Mouse (Mus musculus): ENCODE data around the gene Stap2.

Gene Stap2

DNA sequence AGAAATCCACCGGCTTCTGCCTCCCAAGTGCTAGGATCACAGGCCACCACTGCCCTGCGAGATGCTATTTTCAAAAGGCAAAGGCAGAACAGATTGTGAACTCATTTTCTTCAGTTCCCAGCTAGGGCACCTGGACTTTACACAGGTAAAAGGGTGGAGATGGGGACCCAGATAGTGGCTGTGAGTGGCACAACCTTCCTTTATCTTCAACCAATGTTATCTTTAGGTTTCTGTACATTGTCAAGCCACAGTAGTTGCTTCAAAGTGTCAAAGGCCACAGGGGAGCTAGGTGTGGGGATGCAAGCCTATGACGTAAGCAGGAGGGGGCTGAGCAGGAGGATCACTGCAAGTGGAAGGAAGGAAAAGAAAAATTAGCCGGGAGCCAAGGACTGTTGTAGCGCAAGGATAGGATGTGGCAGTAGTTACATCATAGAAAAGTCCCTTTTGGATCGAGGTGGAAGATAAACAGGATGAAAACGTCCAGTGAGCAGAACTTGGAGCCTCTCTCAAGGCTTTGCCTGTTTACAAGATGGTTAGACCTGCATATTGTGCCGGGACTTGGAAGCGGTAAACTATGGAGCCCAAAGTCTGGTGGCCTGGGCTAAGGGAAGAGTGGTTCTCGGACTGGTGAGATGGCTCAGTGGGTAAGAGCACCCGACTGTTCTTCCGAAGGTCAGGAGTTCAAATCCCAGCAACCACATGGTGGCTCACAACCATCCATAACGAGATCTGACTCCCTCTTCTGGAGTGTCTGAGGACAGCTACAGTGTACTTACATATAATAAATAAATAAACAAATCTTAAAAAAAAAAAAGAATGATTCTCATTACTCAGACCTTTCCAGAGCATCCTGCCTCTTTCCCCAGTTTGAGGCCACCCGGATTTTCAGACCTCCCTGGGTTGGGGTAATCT, 2.3 kb upstream of the Stap2 start:
- DNase-seq (ENCODE audit: low read depth, low spot score): no peak

DNA sequence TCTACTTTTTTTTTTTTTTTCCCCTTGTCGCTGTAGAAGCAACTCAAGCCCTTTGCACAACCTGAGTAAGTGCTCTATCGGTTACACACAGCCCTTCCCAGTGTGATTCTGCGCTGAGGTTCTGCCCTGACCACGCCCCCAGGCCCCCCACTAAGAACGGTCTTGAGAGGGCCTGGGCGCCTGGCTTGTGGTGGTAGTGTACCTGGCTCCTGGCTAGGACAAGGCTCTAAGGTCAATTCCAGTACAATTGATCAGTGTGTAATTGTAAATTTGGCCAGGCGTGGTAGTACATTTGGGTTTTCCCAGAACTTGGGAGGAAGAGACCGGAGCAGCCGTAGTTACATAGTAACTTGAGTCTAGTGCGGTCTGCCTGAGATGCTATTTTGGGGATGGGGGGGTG, 1.6 kb upstream of the Stap2 start:
- DNase-seq (ENCODE audit: low read depth, low spot score): no peak

DNA sequence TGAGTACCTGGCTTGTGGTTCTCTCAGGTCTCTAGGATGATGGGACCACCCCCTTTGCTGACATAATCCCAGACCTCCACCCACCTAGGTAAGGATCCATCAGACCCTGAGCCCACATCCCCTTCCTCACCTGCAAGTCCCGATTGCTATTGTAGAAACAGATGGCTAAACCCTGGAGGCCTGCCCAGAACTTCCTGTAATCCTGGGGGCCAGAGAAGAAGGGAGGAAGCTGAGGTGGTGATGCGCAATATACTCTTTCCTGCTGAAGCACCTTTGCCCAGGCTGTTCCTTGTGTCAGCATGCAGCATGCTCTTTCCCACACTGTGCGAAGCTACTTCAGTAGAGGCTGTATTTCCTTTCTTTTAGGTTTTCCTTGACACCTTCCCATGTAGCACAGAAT, 2.4 kb downstream of the Stap2 start:
- DNase-seq (ENCODE audit: low read depth, low spot score): no peak

DNA sequence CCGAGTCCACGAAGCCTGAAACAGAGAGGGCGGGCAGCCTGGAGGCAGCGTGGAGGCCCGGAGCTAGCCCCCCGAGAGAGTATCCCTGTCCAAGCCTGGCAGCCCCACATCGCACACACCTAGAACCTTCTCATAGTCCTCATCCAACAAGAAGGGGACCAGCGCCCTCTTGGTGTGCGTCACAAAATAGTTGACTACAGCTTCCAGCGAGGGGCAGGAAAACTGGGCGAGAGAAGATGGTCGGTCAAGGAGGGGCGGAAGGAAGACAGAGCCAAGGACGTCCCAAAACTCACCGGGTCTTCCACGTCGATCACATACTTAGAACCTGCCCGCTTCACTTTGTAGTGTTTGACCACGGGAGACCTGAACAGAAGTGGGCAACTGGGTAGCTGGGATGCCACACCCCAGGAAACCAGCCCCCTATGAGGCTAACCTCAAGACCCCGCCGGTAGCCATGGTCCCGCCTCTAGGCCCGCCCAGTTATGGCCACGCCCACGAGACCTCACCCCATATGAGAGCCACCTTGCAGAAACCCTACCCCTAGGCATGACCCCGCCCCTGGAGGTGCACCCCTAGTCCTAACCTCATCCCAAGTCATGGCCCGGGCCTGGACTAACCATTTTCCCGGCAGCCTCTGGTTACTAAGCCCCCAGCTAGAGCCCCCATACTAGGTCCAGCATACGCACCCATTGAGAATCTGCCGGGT, 5.4 kb downstream of the Stap2 start:
- DNase-seq (ENCODE audit: low read depth, low spot score): no peak

DNA sequence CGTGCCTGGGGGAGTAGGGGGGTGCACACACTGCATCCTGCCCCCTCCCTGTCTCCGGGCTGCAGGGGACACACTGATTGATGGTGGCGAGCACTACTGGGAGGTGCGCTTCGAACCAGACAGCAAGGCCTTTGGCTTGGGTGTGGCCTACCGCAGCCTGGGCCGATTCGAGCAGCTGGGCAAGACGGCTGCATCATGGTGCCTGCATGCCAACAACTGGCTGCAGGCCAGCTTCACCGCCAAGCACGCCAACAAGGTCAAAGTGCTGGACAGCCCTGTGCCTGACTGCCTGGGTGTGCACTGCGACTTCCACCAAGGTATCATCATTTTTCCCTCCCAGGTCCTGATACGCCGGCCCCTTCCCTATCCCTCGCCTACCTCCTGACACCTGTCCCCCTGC, 9.4 kb downstream of the Stap2 start:
- DNase-seq (ENCODE audit: low read depth, low spot score): no peak

DNA sequence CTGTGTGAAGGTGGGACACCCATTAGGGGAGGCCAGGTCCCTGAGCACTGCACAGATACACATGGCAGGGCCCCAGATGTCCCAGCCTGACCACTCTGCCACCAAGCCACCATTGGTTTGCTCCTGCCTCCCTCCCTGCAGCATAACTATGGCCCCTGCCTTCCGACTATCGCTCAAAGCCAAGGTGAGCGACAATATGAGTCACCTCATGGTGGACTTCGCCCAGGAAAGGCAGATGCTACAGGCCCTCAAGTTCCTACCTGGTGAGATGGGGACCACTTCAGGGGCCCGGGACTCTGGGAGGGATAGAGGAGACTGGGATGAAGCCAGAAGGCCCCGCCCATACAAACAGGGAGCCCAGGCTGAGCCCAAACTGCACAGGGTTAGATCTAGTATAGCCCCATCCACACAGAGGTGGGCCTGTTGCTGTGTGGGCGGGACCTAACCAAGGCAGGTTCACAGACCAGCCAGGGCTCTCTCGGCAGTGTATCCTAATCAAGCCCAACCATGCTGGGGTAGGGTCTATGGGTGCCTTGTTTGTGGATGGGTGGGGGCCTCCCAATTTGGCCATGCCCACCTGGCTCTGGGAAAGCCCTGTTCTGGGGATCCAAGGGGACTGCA, 15.0 kb downstream of the Stap2 start:
- DNase-seq (ENCODE audit: low read depth, low spot score): no peak

DNA sequence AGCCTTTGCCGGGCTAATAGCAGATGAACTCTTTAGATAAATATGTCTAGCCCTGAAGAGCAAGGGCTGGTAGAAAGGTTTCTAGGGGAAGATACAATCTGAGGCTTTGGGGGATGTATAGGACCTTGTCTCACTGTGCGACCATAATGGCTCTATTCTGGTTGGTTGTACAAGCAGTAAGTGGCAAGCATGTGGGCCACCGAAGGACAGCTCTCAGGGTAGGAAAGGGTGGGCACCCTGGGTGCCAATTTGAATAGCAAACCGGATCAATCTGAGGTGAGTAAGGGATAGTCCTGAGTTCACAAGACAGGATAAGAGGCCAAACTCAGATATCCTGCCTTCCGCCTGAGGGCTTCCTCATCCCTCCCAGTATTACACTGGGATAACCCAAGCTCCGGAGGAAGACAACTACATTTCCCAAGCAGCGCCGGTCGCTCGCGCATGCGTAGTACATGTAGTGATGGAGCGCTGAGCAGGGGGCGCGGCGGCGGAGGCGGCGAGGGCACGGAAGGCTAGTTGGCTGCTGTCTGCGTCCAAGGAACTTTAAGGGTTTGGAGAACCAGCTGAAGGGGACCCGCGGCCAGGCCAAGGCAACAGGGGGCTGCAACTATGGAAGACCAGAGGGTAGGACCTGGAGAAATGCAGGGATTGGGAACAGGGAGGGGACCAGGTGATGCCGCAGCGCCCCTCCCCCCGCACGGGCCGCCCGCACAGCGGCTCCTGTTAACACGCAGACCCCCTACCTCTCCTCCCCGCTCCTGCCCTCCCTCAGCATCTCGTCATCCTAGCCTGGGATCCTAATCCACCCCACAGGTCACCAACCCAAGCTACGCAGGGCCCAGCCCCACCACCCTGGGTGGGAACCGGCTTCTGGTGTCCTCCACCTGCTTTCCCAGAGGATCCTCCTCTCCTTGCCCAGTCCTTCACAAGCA, 19.1 kb downstream of the Stap2 start, which contains the start of gene Fsd1:
Gene Fsd1 (plus strand): TSS at position 480 of the 932 bp plus-strand sequence.
- DNase-seq (ENCODE audit: low read depth, low spot score): peak; percentile 73

DNA sequence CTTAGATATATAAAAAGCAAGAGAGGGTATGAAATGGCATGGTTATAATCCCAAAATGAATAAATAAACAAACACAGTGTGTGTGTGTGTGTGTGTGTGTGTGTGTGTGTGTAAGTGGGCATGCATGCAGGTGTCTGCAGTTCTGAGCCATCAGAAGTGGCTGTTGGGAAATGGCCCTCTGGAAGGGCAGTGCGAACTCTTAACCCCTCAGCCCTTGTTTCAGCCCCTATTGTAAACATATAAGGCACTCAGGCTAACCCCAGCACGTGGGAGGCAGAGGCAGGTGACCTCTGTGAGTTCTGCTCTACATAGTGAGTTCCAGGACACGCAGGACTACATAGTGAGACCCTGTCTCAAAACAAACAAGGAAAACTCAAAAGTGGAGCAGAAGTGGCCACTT, 28.1 kb downstream of the Stap2 start:
- no peak for DNase-seq (ENCODE audit: low read depth, low spot score)

DNA sequence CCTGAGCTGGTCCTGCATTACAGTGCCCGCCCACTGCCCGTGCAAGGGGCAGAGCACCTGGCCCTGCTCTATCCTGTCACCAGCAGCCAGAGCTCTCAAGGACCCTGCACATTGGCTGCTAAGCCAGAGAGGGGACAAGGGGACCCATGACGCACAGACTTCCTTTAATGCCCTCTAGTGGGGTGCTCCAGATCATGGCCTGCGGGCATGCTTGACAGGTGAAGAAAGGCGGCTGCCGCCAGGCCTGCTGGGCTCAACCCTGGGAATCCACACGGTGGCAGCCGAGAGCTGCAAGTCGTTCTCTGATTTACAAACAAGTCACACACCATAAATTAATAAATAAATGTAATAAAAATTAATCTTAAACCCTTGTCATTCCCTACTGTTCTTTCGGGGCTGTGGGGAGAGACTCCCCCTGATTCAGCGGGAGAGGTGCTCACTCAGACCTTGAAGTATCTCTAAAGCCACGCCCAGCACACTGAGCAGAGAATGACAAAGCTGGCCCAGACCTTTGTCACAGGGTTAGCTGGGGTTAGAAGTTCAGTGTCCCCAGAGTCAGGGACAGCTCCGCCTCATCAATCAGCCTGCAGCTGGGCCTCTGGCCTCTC, 29.0 kb downstream of the Stap2 start:
- no peak for DNase-seq (ENCODE audit: low read depth, low spot score)

DNA sequence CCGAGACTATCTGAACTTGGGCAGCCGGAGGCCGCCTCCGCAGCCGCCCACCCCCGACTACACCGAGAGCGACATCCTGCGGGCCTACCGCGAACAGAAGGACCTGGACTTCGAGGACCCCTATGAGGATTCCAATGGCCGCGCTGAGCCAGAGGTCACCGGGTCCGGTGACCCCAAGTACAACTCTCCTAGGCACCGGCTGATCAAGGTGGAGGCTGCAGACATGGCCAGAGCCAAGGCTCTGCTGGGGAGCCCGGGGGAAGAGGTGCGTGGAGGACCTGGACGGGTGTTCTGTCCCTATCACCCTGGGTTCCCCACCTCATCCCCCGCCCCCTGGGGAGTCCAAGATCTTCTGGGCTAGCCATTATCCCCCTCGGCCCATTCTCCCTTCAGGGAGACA, 33.9 kb downstream of the Stap2 start:
- DNase-seq (ENCODE audit: low read depth, low spot score): no peak

DNA sequence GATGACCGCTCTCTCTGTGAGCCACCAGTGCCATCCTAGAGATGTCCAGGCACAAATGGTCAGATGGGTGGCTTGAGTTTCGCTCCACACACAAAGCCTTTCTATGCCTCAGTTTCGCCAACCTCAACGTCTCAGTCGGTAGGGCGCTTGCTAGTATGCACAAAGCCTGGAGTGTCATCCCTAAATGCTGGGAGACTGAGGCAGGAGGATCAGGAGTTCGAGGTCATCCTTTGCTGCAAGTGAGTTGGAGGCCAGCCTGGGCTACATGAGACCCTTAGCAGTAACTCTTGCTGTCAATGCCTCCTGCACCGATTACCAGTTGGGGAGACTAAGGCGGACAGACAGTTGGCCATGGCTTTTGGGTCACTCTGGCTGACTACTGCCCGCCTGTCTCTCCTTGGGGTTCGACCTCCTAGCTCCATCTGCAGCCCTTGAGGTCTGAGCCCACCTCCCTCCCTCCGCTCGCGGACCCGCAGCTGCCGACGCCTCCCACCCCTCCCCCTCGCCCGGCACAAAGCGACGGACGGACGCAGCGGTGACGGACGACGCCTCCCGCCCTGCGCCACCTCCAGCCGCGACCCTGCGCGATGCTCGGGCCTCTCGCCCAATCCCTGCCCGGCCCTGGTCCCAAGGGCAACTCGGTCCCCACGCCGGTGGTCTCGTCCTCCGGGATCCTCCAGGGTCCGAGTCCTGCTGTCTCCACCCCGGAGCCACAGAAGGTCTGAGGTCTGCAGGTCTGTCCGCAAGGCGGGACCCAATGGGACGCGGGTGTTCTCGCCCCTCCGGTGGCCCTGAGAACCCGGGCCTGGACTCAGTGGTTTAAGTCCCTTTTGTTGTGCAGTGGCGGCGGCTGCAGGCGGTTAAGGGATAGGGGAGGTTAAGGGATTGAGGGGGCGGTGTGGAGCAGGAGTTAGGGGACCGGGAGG, 35.2 kb downstream of the Stap2 start, which contains the start of gene Shd:
Gene Shd (plus strand): TSS at position 502 of the 926 bp plus-strand sequence.
- no peak for DNase-seq (ENCODE audit: low read depth, low spot score)

DNA sequence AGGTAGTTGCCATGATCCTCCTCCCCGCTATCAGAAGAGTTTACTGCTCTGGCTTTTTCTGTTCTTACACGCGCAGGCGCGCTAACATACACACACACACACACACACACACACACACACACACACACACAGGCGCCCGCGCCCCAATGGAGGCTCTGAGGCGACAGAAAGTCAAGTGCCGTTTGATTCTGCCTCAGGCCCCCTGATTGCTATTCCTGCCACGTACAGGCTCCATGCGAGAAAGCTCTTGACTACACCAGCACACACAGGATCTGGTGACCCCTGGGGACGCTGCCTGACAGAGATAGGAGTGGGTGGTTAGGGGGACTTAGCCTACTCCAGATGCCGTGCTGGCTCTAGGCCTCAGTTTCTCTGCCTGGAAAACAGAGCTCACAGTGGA, 35.8 kb downstream of the Stap2 start:
- DNase-seq (ENCODE audit: low read depth, low spot score): peak; percentile 47

DNA sequence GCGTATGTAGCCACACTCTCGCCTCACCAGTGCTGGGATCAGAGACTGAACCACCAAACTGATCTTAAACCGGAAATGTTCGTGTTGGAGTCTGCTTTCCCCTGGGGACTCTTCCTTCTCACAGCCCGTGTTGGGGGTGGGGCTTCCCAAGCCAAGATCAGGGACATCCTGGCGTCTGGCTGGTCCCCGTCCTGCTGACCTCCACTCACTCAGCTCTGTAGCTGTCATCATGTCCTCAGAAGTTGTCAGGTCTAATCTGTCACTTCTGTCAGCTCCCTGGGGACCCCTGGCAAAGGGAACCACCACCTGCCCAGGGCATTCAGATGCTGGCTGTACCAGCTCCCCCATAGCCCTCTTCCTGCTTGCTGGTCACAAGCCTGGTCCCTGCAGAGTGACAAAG, 37.2 kb downstream of the Stap2 start:
- DNase-seq (ENCODE audit: low read depth, low spot score): no peak

DNA sequence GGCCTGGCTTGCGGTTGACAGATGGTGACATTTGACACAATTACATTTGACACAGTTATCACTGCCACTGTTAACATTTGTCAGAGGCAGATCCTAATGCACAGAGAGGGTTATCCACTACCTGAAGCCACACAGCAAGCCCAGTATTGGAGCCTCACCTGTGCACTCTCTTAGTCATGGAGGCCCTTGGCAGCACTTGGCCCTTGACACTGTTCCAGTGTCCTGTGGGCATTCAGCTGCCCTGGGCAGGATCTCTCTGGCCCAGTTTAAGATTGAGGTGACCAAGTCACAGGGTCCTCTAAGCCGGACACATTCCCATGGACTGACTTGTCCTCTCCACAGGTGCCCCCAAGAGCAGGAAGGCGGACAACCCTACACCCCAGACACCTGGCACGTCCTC, 38.2 kb downstream of the Stap2 start:
- DNase-seq (ENCODE audit: low read depth, low spot score): no peak

DNA sequence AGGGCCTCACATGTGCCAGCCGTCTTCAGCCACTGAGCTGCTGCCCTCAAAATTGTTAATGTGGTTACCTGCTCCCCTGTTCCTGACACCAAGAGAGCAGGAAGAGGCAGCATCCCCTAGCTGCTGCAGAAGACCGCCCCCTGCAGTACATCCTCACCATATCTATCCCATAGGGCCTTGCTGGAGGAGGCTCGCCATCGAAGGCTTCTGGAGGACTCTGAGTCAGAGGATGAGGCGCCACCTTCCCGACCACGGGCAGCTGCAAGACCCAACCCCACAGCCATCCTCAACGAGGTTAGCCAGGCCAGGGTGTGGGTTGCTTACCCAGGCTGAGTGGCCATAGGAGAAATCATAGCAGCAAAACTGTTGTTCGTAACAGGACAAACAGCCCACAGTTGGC, 40.4 kb downstream of the Stap2 start:
- DNase-seq (ENCODE audit: low read depth, low spot score): no peak

DNA sequence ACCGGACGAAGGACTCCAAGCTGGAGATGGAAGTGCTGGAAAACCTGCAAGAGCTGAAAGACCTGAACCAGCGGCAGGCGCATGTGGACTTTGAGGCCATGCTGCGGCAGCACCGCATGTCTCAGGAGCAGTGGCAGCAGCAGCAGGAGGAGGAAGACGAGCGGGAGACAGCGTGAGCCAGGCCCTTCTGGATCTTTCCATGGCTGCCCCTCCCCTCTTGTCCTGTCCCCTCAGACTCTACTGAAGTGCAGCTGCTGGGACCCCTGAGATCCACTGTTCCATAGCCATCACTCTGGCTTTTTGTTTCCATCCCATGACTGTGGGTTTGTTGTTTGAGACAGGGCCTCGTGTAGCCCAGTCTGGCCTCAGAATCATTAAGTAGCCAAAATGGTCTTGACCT, 40.9 kb downstream of the Stap2 start:
- DNase-seq (ENCODE audit: low read depth, low spot score): no peak

DNA sequence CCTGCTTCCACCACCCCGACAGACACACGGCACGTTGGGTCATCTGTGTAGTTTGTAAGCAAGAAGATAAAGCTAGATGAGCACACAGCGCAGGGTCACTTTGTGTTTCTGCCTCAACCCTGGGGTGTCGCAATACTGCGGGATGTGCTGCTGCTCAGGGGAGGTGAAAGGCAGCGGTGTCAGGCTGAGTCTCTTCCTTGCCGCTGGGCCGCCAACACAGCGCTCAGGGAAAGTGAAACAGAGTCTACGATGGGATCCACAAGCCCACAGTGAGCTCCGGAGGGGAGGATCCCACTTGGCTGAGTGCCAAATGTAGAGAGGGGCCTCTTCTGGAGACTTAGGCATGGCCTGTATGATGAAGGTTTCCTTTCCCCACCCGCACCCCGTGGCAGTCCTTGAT, 42.2 kb downstream of the Stap2 start:
- no peak for DNase-seq (ENCODE audit: low read depth, low spot score)

DNA sequence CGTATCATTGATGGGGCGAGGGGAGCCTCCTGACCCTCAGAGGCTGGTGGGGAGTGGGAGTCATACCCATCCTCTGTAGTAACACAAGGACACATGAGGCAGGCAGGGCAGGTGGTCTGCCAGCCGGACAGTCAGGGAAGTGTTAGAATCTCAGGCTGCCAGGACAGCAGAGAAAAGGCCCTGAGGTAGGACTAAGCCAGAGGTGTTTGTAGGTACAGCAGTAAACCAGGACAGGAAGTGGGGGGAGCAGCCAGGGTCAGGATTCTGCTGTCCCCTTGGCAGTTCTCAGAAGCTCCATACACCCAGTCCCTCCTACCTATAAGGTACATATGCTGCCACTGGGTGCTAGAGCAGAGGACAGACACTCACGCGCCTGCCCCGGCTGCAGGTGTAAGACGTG, 43.8 kb downstream of the Stap2 start:
- DNase-seq (ENCODE audit: low read depth, low spot score): no peak

DNA sequence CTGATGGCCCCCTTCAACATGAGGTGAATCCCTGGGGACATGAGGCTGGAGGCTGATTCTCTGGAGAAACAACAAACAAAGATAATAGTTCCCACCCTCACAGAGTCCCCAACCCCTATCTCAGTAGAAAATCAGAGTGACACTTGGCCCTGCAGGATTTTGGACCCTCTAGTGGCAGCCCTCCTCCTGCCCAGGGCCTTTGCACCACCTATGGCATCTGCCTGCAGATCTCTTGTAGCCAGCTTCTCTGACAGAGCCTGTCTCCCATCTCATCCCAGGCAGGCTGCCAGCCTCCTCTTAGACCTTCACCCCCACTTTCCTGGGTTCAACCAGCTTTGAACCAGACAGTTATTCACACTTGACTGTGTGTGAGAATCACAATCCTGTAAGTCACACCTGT, 44.6 kb downstream of the Stap2 start:
- no peak for DNase-seq (ENCODE audit: low read depth, low spot score)

Measured in brain, embryonic 18.5 days (tissue).